Mouse (Mus musculus): ENCODE results near the gene Ldlr. TPM values are rescaled to one million over a fixed set of nuclear protein-coding genes. Genes with fewer than 3 reads are reported as not detected.
"Not testable (repeated sequence)": the region's sequence is repeated elsewhere in the genome, so short reads cannot be mapped to it uniquely, and the experiment has no call there.

Ldlr gene
- total RNA-seq, 4 experiments from 2014 or later = 2.9 to 3.6 (median 3.2) TPM

- DNase-seq (ENCODE audit: low spot score in 2 of 2) = no peak
These were observed 65.0 kb downstream of the Ldlr start for GRCm38 (mm10) chr9:21788234-21788633.

DNA sequence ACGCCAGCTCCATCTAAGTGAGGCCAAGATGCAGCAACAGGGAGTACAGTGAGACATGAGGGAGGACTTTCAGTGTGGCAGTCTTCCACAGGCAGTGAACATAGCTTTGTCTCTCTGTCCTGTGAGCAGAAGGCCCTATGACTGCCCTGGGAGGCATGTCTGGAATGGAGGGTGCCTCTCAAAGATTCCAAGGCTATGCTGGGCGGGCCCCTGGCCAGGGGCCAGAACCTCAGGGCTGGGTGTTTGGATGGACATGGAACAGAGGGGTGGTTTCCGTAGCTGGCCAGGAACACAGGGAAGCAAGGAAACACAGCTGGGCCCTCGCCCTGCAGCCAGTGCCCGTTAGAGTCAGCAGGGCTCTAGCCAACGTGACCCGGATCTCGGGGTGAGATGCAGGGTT is 68.6 kb downstream of the Ldlr start:
- DNase-seq (ENCODE audit: low spot score in 2 of 2) = peak in 1 of 2 experiments; percentile 36

DNA sequence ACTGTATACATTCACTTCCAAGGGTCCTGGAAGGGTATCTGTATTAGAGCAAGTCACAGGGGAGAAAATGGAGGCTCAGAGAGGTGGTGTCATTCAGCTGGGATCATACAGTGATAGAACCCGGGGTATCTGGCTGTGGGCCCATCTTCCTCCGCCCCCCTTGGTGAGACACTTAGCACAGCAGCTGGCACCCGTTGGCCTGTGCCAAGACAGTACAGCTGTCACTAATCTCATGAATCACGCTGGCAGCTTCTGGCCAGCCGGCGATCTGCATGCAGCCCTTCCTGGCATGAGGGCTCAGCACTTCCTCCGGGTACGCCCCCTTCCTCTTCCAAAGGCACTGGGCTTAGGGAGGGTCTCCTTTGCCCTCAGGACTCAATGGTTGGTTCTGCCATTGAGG is 69.4 kb downstream of the Ldlr start:
- peak; percentile 46 to 67 for DNase-seq (ENCODE audit: low spot score in 2 of 2)

- not testable (repeated sequence) for DNase-seq (ENCODE audit: low spot score in 2 of 2)
These were observed 70.2 kb downstream of the Ldlr start for GRCm38 (mm10) chr9:21793507-21793906.

GRCm38 (mm10) chr9:21794344-21794834 is 71.1 kb downstream of the Ldlr start:
- no peak for DNase-seq (ENCODE audit: low spot score in 2 of 2)

GRCm38 (mm10) chr9:21794925-21795324 is 71.6 kb downstream of the Ldlr start:
- DNase-seq (ENCODE audit: low spot score in 2 of 2) = no peak

GRCm38 (mm10) chr9:21795579-21795978 is 72.3 kb downstream of the Ldlr start:
- DNase-seq (ENCODE audit: low spot score in 2 of 2) = no peak

DNA sequence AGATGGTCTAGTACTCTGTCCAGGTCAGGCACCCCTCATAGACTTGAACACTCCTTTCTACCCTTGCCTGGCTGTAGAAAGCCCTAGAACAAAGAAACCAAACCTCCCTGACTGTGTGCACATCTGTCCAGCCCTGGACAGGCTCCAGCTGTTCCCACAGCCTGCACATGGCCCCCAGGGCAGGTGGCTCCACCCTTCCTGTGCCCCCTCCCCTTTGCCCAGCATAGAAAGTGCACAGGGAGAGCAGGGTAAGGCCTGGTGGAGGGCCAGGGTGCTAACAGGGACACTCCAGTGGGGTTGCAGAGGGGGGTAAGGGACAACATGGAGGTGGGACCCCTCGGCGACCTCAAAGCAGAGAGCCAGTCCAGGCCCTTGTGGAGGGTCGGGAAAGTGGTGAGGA is 73.0 kb downstream of the Ldlr start:
- DNase-seq (ENCODE audit: low spot score in 2 of 2) = no peak

- no peak for DNase-seq (ENCODE audit: low spot score in 2 of 2)
These were observed 73.6 kb downstream of the Ldlr start for GRCm38 (mm10) chr9:21796919-21797318.

GRCm38 (mm10) chr9:21797921-21798344 is 74.7 kb downstream of the Ldlr start:
- DNase-seq (ENCODE audit: low spot score in 2 of 2) = peak; percentile 67 to 74

DNA sequence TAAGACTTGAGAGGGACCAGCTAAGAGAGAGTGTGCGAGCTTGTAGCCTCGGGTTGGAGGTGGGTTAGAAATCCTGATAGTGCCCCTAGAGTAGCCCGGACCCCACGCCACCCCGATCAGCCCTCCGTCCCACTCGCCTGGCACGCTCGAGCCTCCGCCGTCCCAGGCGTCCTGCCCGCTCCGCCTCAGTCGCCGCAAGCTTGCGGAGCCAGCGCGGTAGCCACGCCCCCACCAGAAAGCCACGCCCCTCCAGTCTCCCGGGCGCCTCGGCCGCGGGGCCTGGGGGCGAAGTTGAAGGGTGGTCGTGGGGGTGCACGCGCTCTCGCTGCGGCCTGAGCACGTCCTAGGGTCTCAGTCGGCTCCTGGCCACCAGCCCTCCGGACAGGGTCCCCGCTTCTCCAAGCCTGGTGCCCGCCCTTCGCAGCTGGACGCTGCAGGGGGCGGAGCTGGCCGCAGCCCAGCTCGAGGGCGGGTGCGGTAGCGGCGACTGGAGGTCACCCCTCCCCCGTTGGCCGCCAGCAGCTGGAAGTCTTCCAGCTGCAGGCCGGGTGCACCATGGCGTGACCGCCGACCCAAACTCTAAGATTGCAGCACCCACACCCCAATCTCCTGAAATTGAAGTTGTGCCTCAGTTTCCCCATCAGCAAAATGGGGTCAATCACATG is 75.2 kb downstream of the Ldlr start, which contains the start of gene Kank2:
Kank2 (minus strand) TSS at position 400 of the 665 bp plus-strand sequence.
- peak; percentile 83 to 86 for DNase-seq (ENCODE audit: low spot score in 2 of 2)

DNA sequence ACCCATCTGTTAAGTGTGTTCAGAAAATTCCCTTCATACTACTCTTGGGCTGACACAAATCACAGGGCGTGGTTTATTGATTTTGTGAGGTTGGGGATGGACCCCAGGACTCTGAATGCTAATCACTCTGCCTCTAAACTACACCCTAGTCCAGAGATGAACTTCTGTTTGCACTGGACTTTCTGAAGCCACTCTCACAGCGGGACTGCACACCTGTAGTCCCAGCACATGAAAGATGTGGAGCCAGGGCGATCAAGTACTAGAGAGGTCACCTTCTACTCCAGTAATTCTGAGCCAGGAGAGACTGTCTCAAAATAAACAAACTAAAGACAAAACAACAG is 75.7 kb downstream of the Ldlr start:
- no peak for DNase-seq (ENCODE audit: low spot score in 2 of 2)

Other genes with a start within 250 kb of the Ldlr start
- gene Tmed1, start 213.2 kb upstream of the Ldlr start, total RNA-seq (2022) = 10 to 100 TPM; 30.2 to 35.8 (median 33.3) TPM
- under 1 TPM in 3 of 4 experiments, not detected in 1; 0.22 to 0.58 (median 0.48) TPM for gene AB124611, start 197.3 kb upstream of the Ldlr start, total RNA-seq (2022)
- 10 to 100 TPM; 52.5 to 65.9 (median 55.2) TPM for gene Carm1, start 176.6 kb upstream of the Ldlr start, total RNA-seq (2022)
- 10 to 100 TPM; 48.2 to 52.3 (median 51.3) TPM for gene Timm29, start 130.8 kb upstream of the Ldlr start, total RNA-seq (2022)
- 1 to 10 TPM; 6.2 to 6.7 (median 6.5) TPM for gene Yipf2, start 130.7 kb upstream of the Ldlr start, total RNA-seq (2022)
- gene Smarca4, start 107.3 kb upstream of the Ldlr start, total RNA-seq (2022) = 10 to 100 TPM; 37.3 to 40.9 (median 38.5) TPM
- 1 to 10 TPM; 1.5 to 3.3 (median 1.7) TPM for gene Spc24, start 36.8 kb downstream of the Ldlr start, total RNA-seq (2022)
- gene Kank2, start 75.3 kb downstream of the Ldlr start, total RNA-seq (2022) = 10 to 100 TPM; 13.0 to 15.2 (median 14.2) TPM
- not detected for gene Angptl8, start 112.0 kb downstream of the Ldlr start, total RNA-seq (2022)
- 1 to 10 TPM; 4.7 to 8.3 (median 5.2) TPM for gene Dock6, start 129.2 kb downstream of the Ldlr start, total RNA-seq (2022)
- 1 to 10 TPM; 2.3 to 6.0 (median 2.9) TPM for gene Rab3d, start 194.7 kb downstream of the Ldlr start, total RNA-seq (2022)
- gene Ccdc159, start 204.0 kb downstream of the Ldlr start, total RNA-seq (2022) = under 1 TPM in 1 of 4 experiments, not detected in 3; 0.38 TPM
- gene Tmem205, start 204.1 kb downstream of the Ldlr start, total RNA-seq (2022) = 10 to 100 TPM; 11.1 to 13.9 (median 13.1) TPM
- 1 to 10 TPM in 1 of 4 experiments, under 1 TPM in 3; 0.36 to 1.1 (median 0.60) TPM for gene Plppr2, start 213.6 kb downstream of the Ldlr start, total RNA-seq (2022)
- gene Swsap1, start 232.3 kb downstream of the Ldlr start, total RNA-seq (2022) = 1 to 10 TPM; 2.4 to 3.0 (median 2.7) TPM
- under 1 TPM in 2 of 4 experiments, not detected in 2; 0.17 to 0.31 TPM for gene Epor, start 240.0 kb downstream of the Ldlr start, total RNA-seq (2022)